Mouse (Mus musculus) heart, adult 2 months (tissue): Measurements from ENCODE around the gene B2m.

Source experiments
- CTCF ChIP-seq: fragments of 200-600 bp; IDR thresholded peaks from 2 replicates; pipeline ENCODE4 v1.8.1; 2022; ENCODE audit warnings: antibody characterized with exemption, mild to moderate bottlenecking, moderate library complexity
- EP300 ChIP-seq: fragments of 200-500 bp; IDR thresholded peaks from 2 replicates; pipeline ENCODE4 v1.6.1; 2011; ENCODE audit warnings: low read depth, low read length, control low read depth; ENCODE audit not compliant: insufficient read depth
- POLR2A ChIP-seq: fragments of 200-500 bp; IDR thresholded peaks from 2 replicates; pipeline ENCODE4 v1.6.1; 2011; ENCODE audit warnings: mild to moderate bottlenecking, low read depth, low read length, control low read depth; ENCODE audit not compliant: insufficient read depth

GRCm38 (mm10) chr2:122147508-122148241, at the start of gene B2m:
- TF ChIP-seq POLR2A: peak; percentile 100
- peak; percentile 90 for TF ChIP-seq EP300
- no peak for TF ChIP-seq CTCF
